Mouse (Mus musculus) lung, embryonic 14.5 days (tissue): ENCODE data around the gene Zbtb22. TPM values are rescaled to one million over a fixed set of nuclear protein-coding genes. Genes with fewer than 3 reads are reported as not detected.

ENCODE experiments used
- ATAC-seq: fragments of 200-750 bp; cut with Nextera tagmentation; 2 replicates; pipeline ENCODE4 v1.8.0; 2017; ENCODE audit warnings: mild to moderate bottlenecking, moderate TSS enrichment, moderate library complexity; ENCODE audit not compliant: insufficient read depth
- DNase-seq: peaks from one replicate; pipeline ENCODE4 v3.0.0-alpha.2; 2015
- H3K27ac ChIP-seq: fragments of 300-500 bp; sonication (generic); 2 replicates; pipeline ENCODE4 v1.5.1; 2014; ENCODE audit warnings: low read depth, mild to moderate bottlenecking, moderate library complexity
- H3K27me3 ChIP-seq: fragments of 300-500 bp; sonication (generic); 2 replicates; pipeline ENCODE4 v1.6.1; 2014; ENCODE audit warnings: low read length, control low read depth; ENCODE audit not compliant: insufficient read depth
- H3K36me3 ChIP-seq: fragments of 300-500 bp; sonication (generic); 2 replicates; pipeline ENCODE4 v1.6.1; 2014; ENCODE audit warnings: control low read depth; ENCODE audit not compliant: insufficient read depth
- H3K4me1 ChIP-seq: fragments of 300-500 bp; sonication (generic); 2 replicates; pipeline ENCODE4 v1.6.1; 2014; ENCODE audit warnings: antibody characterized with exemption, control low read depth; ENCODE audit not compliant: insufficient read depth
- H3K4me2 ChIP-seq: fragments of 300-500 bp; sonication (generic); 2 replicates; pipeline ENCODE4 v1.6.1; 2014; ENCODE audit warnings: mild to moderate bottlenecking
- H3K4me3 ChIP-seq: fragments of 300-500 bp; sonication (generic); 2 replicates; pipeline ENCODE4 v1.5.1; 2014; ENCODE audit warnings: low read depth, low read length
- H3K9ac ChIP-seq: fragments of 300-500 bp; sonication (generic); 2 replicates; pipeline ENCODE4 v1.6.1; 2014
- H3K9me3 ChIP-seq: fragments of 300-500 bp; sonication (generic); 2 replicates; pipeline ENCODE4 v1.6.1; 2016; ENCODE audit warnings: low read depth, low read length, control low read depth
- CTCF ChIP-seq: IDR thresholded peaks from 2 replicates; pipeline ENCODE4 v1.5.1; 2016; ENCODE audit warnings: antibody characterized with exemption, low read depth
- WGBS: fragments of 180-500 bp; shearing (Covaris S2); extraction: QIAGEN DNeasy Blood & Tissue Kit; methylation state at CpG from one replicate; pipeline ENCODE4 v1.1.7; 2014; 5-methylcytosine and 5-hydroxymethylcytosine counted together
- polyA plus RNA-seq: library from polyadenylated mRNA; unstranded; fragments of >200 nt; fragmentation: Nextera tagmentation; extraction: Ambion mirVana; gene quantifications from 2 replicates; pipeline ENCODE4 v1.2.1, GENCODE M21; 2014

The Zbtb22 gene
- polyA plus RNA-seq, 1 experiment from 2014 or later = 13.2 TPM

GRCm38 (mm10) chr17:33908331-33909076 is 7.2 kb upstream of the Zbtb22 start:
- no peaks in the 10 kb centered on the region; the same call in 1 of the 2 replicates for H3K4me1 ChIP-seq
- peak overlapping the region; percentile 65 for H3K9ac ChIP-seq
- DNase-seq = peak; percentile 68
- H3K4me3 ChIP-seq = peak overlapping the region; percentile 69
- TF ChIP-seq CTCF = no peak
- under 1% methylated on average over 44 of the region's 44 CpGs for WGBS
- ATAC-seq = peak; percentile 69
- peak overlapping the region; percentile 88 for H3K27ac ChIP-seq
- peaks cover 27% of the 10 kb centered on the region for H3K36me3 ChIP-seq
- H3K27me3 ChIP-seq = no peaks in the 10 kb centered on the region
- no peaks in the 10 kb centered on the region for H3K9me3 ChIP-seq
- peak overlapping the region; percentile 100 for H3K4me2 ChIP-seq

- H3K4me1 ChIP-seq = no peaks in the 10 kb centered on the region; the same call in 1 of the 2 replicates
- no peaks in the 10 kb centered on the region for H3K9me3 ChIP-seq
- H3K4me3 ChIP-seq = peak within 1 kb of the TSS; percentile 69
- peak within 1 kb of the TSS; percentile 86 for H3K9ac ChIP-seq
- peak within 1 kb of the TSS; percentile 93 for H3K27ac ChIP-seq
- H3K36me3 ChIP-seq = peaks cover 35% of the 10 kb centered on the region
- DNase-seq = peak; percentile 99
- under 1% methylated on average over 67 of the region's 68 CpGs for WGBS
- peak within 1 kb of the TSS; percentile 100 for H3K4me2 ChIP-seq
- no peaks in the 10 kb centered on the region for H3K27me3 ChIP-seq
- peak; percentile 97 for ATAC-seq
- TF ChIP-seq CTCF = no peak
Observed at GRCm38 (mm10) chr17:33909077-33909868, 6.4 kb upstream of the Zbtb22 start, which contains the start of gene Daxx. TSS of gene Daxx (plus strand) at chr17:33909414.

- DNase-seq = peak; percentile 57
Observed at GRCm38 (mm10) chr17:33909869-33910250, 5.8 kb upstream of the Zbtb22 start.

GRCm38 (mm10) chr17:33910346-33911051 is 5.2 kb upstream of the Zbtb22 start:
- no peak for DNase-seq
- 41% methylated on average over 11 of the region's 11 CpGs for WGBS
- Histone ChIP-seq H3K9ac (peak overlapping the region; percentile 86), H3K4me3 (peak overlapping the region; percentile 69), H3K27me3 (no peaks in the 10 kb centered on the region), H3K36me3 (peaks cover 45% of the 10 kb centered on the region), H3K4me2 (peak overlapping the region; percentile 100), H3K4me1 (no peaks in the 10 kb centered on the region; the same call in 1 of the 2 replicates), H3K27ac (no peak overlapping the region), H3K9me3 (no peaks in the 10 kb centered on the region)
- ATAC-seq = no peak
- peak; percentile 19; the same call in 1 of the 2 replicates for TF ChIP-seq CTCF

More at GRCm38 (mm10) chr17:33909869-33910250, 5.8 kb upstream of the Zbtb22 start:
- no peaks in the 10 kb centered on the region; the same call in 1 of the 2 replicates for H3K4me1 ChIP-seq
- TF ChIP-seq CTCF = no peak
- WGBS = 0% methylated on average over 14 of the region's 14 CpGs
- no peak; the same call in 1 of the 2 replicates for ATAC-seq
- H3K9me3 ChIP-seq = no peaks in the 10 kb centered on the region
- H3K27ac ChIP-seq = peak overlapping the region; percentile 93
- no peaks in the 10 kb centered on the region for H3K27me3 ChIP-seq
- peaks cover 41% of the 10 kb centered on the region for H3K36me3 ChIP-seq
- H3K4me2 ChIP-seq = peak overlapping the region; percentile 100
- peak overlapping the region; percentile 86 for H3K9ac ChIP-seq
- H3K4me3 ChIP-seq = peak overlapping the region; percentile 69

GRCm38 (mm10) chr17:33911052-33911812 is 4.5 kb upstream of the Zbtb22 start:
- no peaks in the 10 kb centered on the region for H3K9me3 ChIP-seq
- peaks cover 45% of the 10 kb centered on the region for H3K36me3 ChIP-seq
- ATAC-seq (no peak), DNase-seq (no peak)
- H3K27ac ChIP-seq = no peak overlapping the region
- H3K27me3 ChIP-seq = no peaks in the 10 kb centered on the region
- no peak overlapping the region for H3K4me2 ChIP-seq
- H3K4me3 ChIP-seq = no peak overlapping the region
- no peaks in the 10 kb centered on the region; the same call in 1 of the 2 replicates for H3K4me1 ChIP-seq
- WGBS = 83% methylated on average over 31 of the region's 31 CpGs
- no peak for TF ChIP-seq CTCF
- H3K9ac ChIP-seq = no peak overlapping the region

- H3K4me1 ChIP-seq = no peaks in the 10 kb centered on the region; the same call in 1 of the 2 replicates
- no peak overlapping the region for H3K4me2 ChIP-seq
- no peak overlapping the region for H3K9ac ChIP-seq
- H3K27ac ChIP-seq = no peak overlapping the region
- peaks cover 46% of the 10 kb centered on the region for H3K36me3 ChIP-seq
- no peak for TF ChIP-seq CTCF
- 86% methylated on average over 28 of the region's 28 CpGs for WGBS
- H3K27me3 ChIP-seq = no peaks in the 10 kb centered on the region
- no peak for ATAC-seq
- H3K4me3 ChIP-seq = no peak overlapping the region
- DNase-seq = no peak
- no peaks in the 10 kb centered on the region for H3K9me3 ChIP-seq
Observed at GRCm38 (mm10) chr17:33911813-33912414, 3.8 kb upstream of the Zbtb22 start.
